Mouse (Mus musculus) limb, embryonic 14.5 days (tissue): ENCODE measurements around the gene Nln. TPM values are rescaled to one million over a fixed set of nuclear protein-coding genes. Genes with fewer than 3 reads are reported as not detected.

Experiments used
- ATAC-seq: fragments of 200-750 bp; cut with Nextera tagmentation; 2 replicates; pipeline ENCODE4 v1.8.0; 2017; ENCODE audit warnings: low read depth, moderate number of reproducible peaks, moderate TSS enrichment; ENCODE audit not compliant: low FRiP score
- DNase-seq: peaks from one replicate; pipeline ENCODE4 v3.0.0-alpha.2; 2015; ENCODE audit warnings: low spot score
- H3K27ac ChIP-seq: fragments of 300-500 bp; sonication (generic); replicated peaks from 2 replicates; pipeline ENCODE4 v1.5.1; 2014; ENCODE audit warnings: low read depth, mild to moderate bottlenecking, low read length, moderate library complexity, mixed read lengths
- H3K27me3 ChIP-seq: fragments of 300-500 bp; sonication (generic); 2 replicates; pipeline ENCODE4 v1.6.1; 2014; ENCODE audit warnings: low read length, mixed read lengths; ENCODE audit not compliant: control insufficient read depth, insufficient read depth
- H3K36me3 ChIP-seq: fragments of 300-500 bp; sonication (generic); 2 replicates; pipeline ENCODE4 v1.6.1; 2014; ENCODE audit warnings: mild to moderate bottlenecking, low read length, moderate library complexity, mixed read lengths; ENCODE audit not compliant: control insufficient read depth, insufficient read depth
- H3K4me1 ChIP-seq: fragments of 300-500 bp; sonication (generic); 2 replicates; pipeline ENCODE4 v1.6.1; 2014; ENCODE audit warnings: antibody characterized with exemption, low read length, mixed read lengths; ENCODE audit not compliant: control insufficient read depth, insufficient read depth
- H3K4me2 ChIP-seq: fragments of 300-500 bp; sonication (generic); replicated peaks from 2 replicates; pipeline ENCODE4 v1.6.1; 2014; ENCODE audit warnings: low read depth, mild to moderate bottlenecking, low read length, moderate library complexity; ENCODE audit not compliant: severe bottlenecking
- H3K4me3 ChIP-seq: fragments of 300-500 bp; sonication (generic); replicated peaks from 2 replicates; pipeline ENCODE4 v1.5.1; 2014; ENCODE audit warnings: low read length
- H3K9ac ChIP-seq: fragments of 300-500 bp; sonication (generic); 2 replicates; pipeline ENCODE4 v1.6.1; 2014; ENCODE audit warnings: mild to moderate bottlenecking, low read depth, low read length, moderate library complexity; ENCODE audit not compliant: severe bottlenecking
- H3K9me3 ChIP-seq: fragments of 300-500 bp; sonication (generic); 2 replicates; pipeline ENCODE4 v1.6.1; 2016; ENCODE audit warnings: low read length; ENCODE audit not compliant: control insufficient read depth
- POLR2A ChIP-seq: fragments of 200-500 bp; IDR thresholded peaks from 2 replicates; pipeline ENCODE4 v1.8.0; 2012; ENCODE audit warnings: inconsistent platforms, mild to moderate bottlenecking, moderate library complexity, borderline replicate concordance; ENCODE audit not compliant: insufficient read depth, insufficient read length; ENCODE audit errors: extremely low read depth
- WGBS: fragments of 180-500 bp; shearing (Covaris S2); extraction: QIAGEN DNeasy Blood & Tissue Kit; methylation state at CpG from one replicate; pipeline ENCODE4 v1.1.7; 2014; 5-methylcytosine and 5-hydroxymethylcytosine counted together
- polyA plus RNA-seq, 2 experiments: library from polyadenylated mRNA; depleted of rRNA in 1 of 2; stranded (reverse) in 1 of 2; unstranded in 1 of 2; fragments of >200 nt; fragmentation: Nextera tagmentation in 1 of 2; extraction: Ambion mirVana in 1 of 2; gene quantifications; 2 replicates each; pipeline versions ENCODE4 v1.2.1 to v1.2.3; 2012 to 2014

Gene Nln
- polyA plus RNA-seq, 2 experiments = 9.8 to 16.6 TPM

- Histone ChIP-seq H3K9me3 (no peaks in the 10 kb centered on the region), H3K27ac (no peak overlapping the region), H3K4me1 (peaks cover 6% of the 10 kb centered on the region; the same call in 1 of the 2 replicates), H3K4me2 (no peak overlapping the region), H3K9ac (no peak overlapping the region), H3K27me3 (no peaks in the 10 kb centered on the region), H3K4me3 (no peak overlapping the region), H3K36me3 (0 out of 2 replicates have a peak, but pooled peaks cover 6% of the 10 kb centered on the region)
- 88% methylated on average over 11 of the region's 11 CpGs for WGBS
- ATAC-seq (no peak), DNase-seq (no peak)
- TF ChIP-seq POLR2A = no peak
Measured at GRCm38 (mm10) chr13:104069216-104069615, 40.2 kb downstream of the Nln start.

- WGBS = 49% methylated on average over 2 of the region's 2 CpGs
- no peak overlapping the region for H3K4me2 ChIP-seq
Measured at GRCm38 (mm10) chr13:104065649-104066347, 43.6 kb downstream of the Nln start.

DNA sequence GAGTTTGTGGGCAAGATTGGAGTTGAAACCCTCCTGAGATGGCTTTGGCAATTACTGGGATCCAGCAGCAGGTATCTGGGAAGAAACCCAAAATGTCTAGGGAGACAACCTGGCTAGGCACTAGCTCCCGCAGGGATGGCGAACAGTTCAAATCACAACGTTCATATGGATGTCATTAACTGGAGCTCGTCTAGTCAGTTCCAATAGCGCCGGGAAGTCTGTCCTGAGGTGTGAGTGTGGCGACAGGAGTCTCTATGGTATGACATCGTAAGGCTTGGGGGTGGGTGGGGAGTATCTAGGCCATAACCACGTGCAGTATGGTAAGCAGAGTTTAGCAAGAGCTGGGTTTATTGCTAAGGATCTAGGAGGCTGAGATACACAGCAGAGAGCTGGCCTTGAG, 46.4 kb downstream of the Nln start:
- no peaks in the 10 kb centered on the region for H3K36me3 ChIP-seq
- TF ChIP-seq POLR2A = no peak
- peak overlapping the region; percentile 35; the same call in 1 of the 2 replicates for H3K27ac ChIP-seq
- WGBS = 23% methylated on average over 9 of the region's 9 CpGs
- H3K4me3 ChIP-seq = no peak overlapping the region
- H3K9me3 ChIP-seq = peaks cover 3% of the 10 kb centered on the region; the same call in 1 of the 2 replicates
- peak; percentile 63; the same call in 1 of the 2 replicates for ATAC-seq
- H3K9ac ChIP-seq = no peak overlapping the region
- peak; percentile 39 for DNase-seq
- no peaks in the 10 kb centered on the region for H3K27me3 ChIP-seq
- H3K4me2 ChIP-seq = no peak overlapping the region
- peaks cover 19% of the 10 kb centered on the region for H3K4me1 ChIP-seq

More at GRCm38 (mm10) chr13:104065649-104066347, 43.6 kb downstream of the Nln start:
- Histone ChIP-seq H3K9ac (no peak overlapping the region), H3K9me3 (peaks cover 3% of the 10 kb centered on the region; the same call in 1 of the 2 replicates), H3K27me3 (no peaks in the 10 kb centered on the region), H3K27ac (no peak overlapping the region), H3K36me3 (0 out of 2 replicates have a peak, but pooled peaks cover 4% of the 10 kb centered on the region), H3K4me1 (peaks cover 20% of the 10 kb centered on the region), H3K4me3 (no peak overlapping the region)
- ATAC-seq (no peak), DNase-seq (no peak)
- no peak for TF ChIP-seq POLR2A

DNA sequence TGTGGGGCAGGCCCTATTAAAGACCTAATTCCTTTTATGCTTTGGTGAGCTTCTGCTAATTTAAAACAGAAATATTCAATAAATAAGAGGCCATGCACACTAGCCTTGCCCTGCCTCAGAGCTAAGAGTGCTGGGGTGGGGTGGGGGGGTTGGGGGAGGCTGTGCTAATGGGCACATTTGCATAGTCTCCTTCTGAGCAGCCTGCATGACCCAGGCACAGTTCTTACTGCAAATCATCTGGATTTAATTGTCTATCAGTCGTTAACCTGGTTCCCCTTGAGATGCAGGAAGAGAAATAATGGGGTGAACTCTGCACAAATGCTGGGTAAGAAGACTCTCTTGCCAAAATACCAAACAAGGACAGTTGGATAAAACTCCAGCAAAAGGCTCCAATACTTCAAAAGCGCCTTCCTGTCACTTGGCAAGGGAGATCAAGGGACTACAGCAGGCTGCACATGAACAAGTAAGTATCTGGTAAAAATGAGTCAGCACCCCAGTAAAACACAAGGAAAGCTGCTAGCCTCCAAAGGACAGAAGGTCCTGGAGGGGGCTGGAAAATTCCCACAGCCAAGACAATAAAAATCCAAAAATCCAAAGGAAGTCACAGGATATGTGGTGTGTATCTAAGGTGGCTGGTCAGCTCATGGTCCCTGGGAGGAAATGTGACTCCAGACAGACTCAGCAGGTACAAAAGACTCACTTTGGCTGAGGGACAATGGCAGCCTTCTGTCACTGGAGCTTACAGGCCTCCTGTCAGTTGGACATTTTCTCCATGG, 47.3 kb downstream of the Nln start:
- DNase-seq (no peak), ATAC-seq (peak; percentile 51)
- Histone ChIP-seq H3K27me3 (no peaks in the 10 kb centered on the region), H3K9ac (no peak overlapping the region), H3K4me1 (peaks cover 19% of the 10 kb centered on the region), H3K4me3 (no peak overlapping the region), H3K36me3 (no peaks in the 10 kb centered on the region), H3K27ac (peak overlapping the region; percentile 35), H3K9me3 (peaks cover 3% of the 10 kb centered on the region; the same call in 1 of the 2 replicates), H3K4me2 (no peak overlapping the region)
- TF ChIP-seq POLR2A = no peak
- 23% methylated on average over 2 of the region's 2 CpGs for WGBS

- ATAC-seq = no peak
- no peaks in the 10 kb centered on the region for H3K36me3 ChIP-seq
- 86% methylated on average over 1 of the region's 1 CpGs for WGBS
- H3K4me3 ChIP-seq = no peak overlapping the region
- no peaks in the 10 kb centered on the region for H3K27me3 ChIP-seq
- peaks cover 19% of the 10 kb centered on the region for H3K4me1 ChIP-seq
- H3K27ac ChIP-seq = no peak overlapping the region
- H3K9ac ChIP-seq = no peak overlapping the region
- no peak for TF ChIP-seq POLR2A
- H3K9me3 ChIP-seq = peaks cover 3% of the 10 kb centered on the region; the same call in 1 of the 2 replicates
- DNase-seq = no peak
- H3K4me2 ChIP-seq = no peak overlapping the region
Measured at GRCm38 (mm10) chr13:104060231-104060630, 49.2 kb downstream of the Nln start.
